Mouse (Mus musculus) spleen, adult 2 months (tissue): ENCODE measurements around the gene Gprc5c.

Experiments used
- CTCF ChIP-seq: fragments of 200-500 bp; IDR thresholded peaks from 2 replicates; pipeline ENCODE4 v1.5.1; 2011; ENCODE audit warnings: mild to moderate bottlenecking, inconsistent platforms; ENCODE audit not compliant: insufficient read depth, insufficient read length, insufficient replicate concordance; ENCODE audit errors: extremely low read depth
- POLR2A ChIP-seq: fragments of 200-500 bp; IDR thresholded peaks from 2 replicates; pipeline ENCODE4 v1.6.1; 2011; ENCODE audit warnings: low read depth, low read length, inconsistent platforms

DNA sequence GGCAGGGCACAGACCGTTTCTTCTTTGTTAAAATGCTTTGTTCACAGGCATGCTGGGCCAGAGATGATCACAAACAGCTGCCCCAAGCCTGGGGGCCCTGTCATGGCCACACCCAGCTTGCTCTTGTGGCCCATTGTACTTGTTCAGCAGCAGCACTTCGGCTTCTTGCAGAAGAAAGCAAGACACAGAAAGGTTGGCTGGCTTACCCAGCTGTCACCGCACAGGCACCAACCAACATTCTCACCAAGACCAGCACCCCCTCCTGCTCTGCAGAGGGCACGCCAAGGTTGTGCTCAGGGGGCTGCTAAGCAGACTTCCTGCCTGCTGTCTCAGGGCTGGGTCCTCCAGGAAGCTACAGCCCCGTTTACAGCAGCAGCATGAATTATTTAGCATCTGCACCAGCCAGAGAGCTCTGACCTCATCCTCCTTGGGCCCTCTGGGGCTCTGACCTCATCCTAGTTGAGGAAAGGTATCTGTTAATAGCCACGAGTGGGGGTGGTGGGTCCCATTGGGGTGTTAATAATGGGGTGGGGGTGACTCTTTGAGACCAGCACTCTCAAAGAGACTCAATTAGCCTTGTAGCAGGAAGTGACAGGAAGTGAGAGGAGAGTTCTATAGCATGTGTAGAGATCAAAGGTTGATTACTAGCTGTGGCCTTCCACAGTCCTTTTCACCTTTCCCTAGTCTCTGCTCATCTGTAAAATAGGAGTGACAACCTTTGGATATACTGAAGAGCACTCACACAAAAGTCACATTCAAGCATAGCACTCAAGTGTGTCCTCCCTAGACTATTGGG is 22.3 kb downstream of the Gprc5c start:
- TF ChIP-seq CTCF: no peak
- no peak for TF ChIP-seq POLR2A
